Mouse (Mus musculus) kidney, embryonic 16.5 days (tissue): ENCODE measurements at regions not wholly inside any gene's neighbourhood (a gene's known extent, or its start where the extent isn't known, plus 50 kb on each side); places are given as distances from the start of the nearest gene placed in this dataset.

ENCODE experiments used
- ATAC-seq: fragments of 200-750 bp; cut with Nextera tagmentation; 2 replicates; pipeline ENCODE4 v1.8.0; 2017; ENCODE audit warnings: moderate TSS enrichment; ENCODE audit not compliant: low FRiP score, low TSS enrichment
- H3K27ac ChIP-seq: fragments of 300-500 bp; sonication (generic); 2 replicates; pipeline ENCODE4 v1.5.1; 2014; ENCODE audit warnings: low read length
- H3K27me3 ChIP-seq: fragments of 300-500 bp; sonication (generic); 2 replicates; pipeline ENCODE4 v1.6.1; 2014; ENCODE audit warnings: low read length, control low read depth, mixed read lengths; ENCODE audit not compliant: insufficient read depth
- H3K36me3 ChIP-seq: fragments of 300-500 bp; sonication (generic); 2 replicates; pipeline ENCODE4 v1.6.1; 2014; ENCODE audit warnings: low read length, control low read depth, mixed read lengths; ENCODE audit not compliant: insufficient read depth
- H3K4me1 ChIP-seq: fragments of 300-500 bp; sonication (generic); 2 replicates; pipeline ENCODE4 v1.6.1; 2014; ENCODE audit warnings: low read length, control low read depth, mixed read lengths; ENCODE audit not compliant: insufficient read depth
- H3K4me2 ChIP-seq: fragments of 300-500 bp; sonication (generic); replicated peaks from 2 replicates; pipeline ENCODE4 v1.6.1; 2014; ENCODE audit warnings: low read depth, low read length
- H3K4me3 ChIP-seq: fragments of 300-500 bp; sonication (generic); 2 replicates; pipeline ENCODE4 v1.5.1; 2014; ENCODE audit warnings: mild to moderate bottlenecking, low read length
- H3K9ac ChIP-seq: fragments of 300-500 bp; sonication (generic); replicated peaks from 2 replicates; pipeline ENCODE4 v1.6.1; 2014; ENCODE audit warnings: low read length
- H3K9me3 ChIP-seq: fragments of 300-500 bp; sonication (generic); 2 replicates; pipeline ENCODE4 v1.6.1; 2016; ENCODE audit warnings: low read length, control low read depth
- WGBS: fragments of 180-500 bp; shearing (Covaris S2); extraction: QIAGEN DNeasy Blood & Tissue Kit; methylation state at CpG from one replicate; pipeline ENCODE4 v1.1.7; 2014; 5-methylcytosine and 5-hydroxymethylcytosine counted together

GRCm38 (mm10) chr10:119063209-119063699, 176.6 kb downstream of the Cand1 start:
- Histone ChIP-seq H3K27me3 (0 out of 2 replicates have a peak, but pooled peaks cover 3% of the 10 kb centered on the region), H3K9ac (no peak overlapping the region), H3K4me2 (no peak overlapping the region), H3K4me3 (no peak overlapping the region), H3K36me3 (no peaks in the 10 kb centered on the region), H3K27ac (no peak overlapping the region), H3K9me3 (no peaks in the 10 kb centered on the region), H3K4me1 (peaks cover 10% of the 10 kb centered on the region)
- ATAC-seq: no peak
- 77% methylated on average over 14 of the region's 14 CpGs for WGBS

GRCm38 (mm10) chr10:119061958-119062599, 177.8 kb downstream of the Cand1 start:
- Histone ChIP-seq H3K4me2 (no peak overlapping the region), H3K9me3 (no peaks in the 10 kb centered on the region), H3K27me3 (0 out of 2 replicates have a peak, but pooled peaks cover 3% of the 10 kb centered on the region), H3K27ac (no peak overlapping the region), H3K36me3 (no peaks in the 10 kb centered on the region), H3K4me3 (no peak overlapping the region), H3K4me1 (peaks cover 10% of the 10 kb centered on the region), H3K9ac (no peak overlapping the region)
- 64% methylated on average over 13 of the region's 13 CpGs for WGBS
- ATAC-seq: no peak

- H3K36me3 ChIP-seq: no peaks in the 10 kb centered on the region
- H3K4me1 ChIP-seq: peaks cover 11% of the 10 kb centered on the region
- no peak overlapping the region for H3K9ac ChIP-seq
- H3K4me3 ChIP-seq: no peak overlapping the region
- no peak for ATAC-seq
- H3K27me3 ChIP-seq: 0 out of 2 replicates have a peak, but pooled peaks cover 3% of the 10 kb centered on the region
- WGBS: 87% methylated on average over 8 of the region's 8 CpGs
- H3K27ac ChIP-seq: no peak overlapping the region
- no peaks in the 10 kb centered on the region for H3K9me3 ChIP-seq
- no peak overlapping the region for H3K4me2 ChIP-seq
These were observed 178.5 kb downstream of the Cand1 start for GRCm38 (mm10) chr10:119061349-119061850.

- H3K27me3 ChIP-seq: 0 out of 2 replicates have a peak, but pooled peaks cover 3% of the 10 kb centered on the region
- WGBS: 71% methylated on average over 10 of the region's 10 CpGs
- no peak for ATAC-seq
These were observed 181.3 kb downstream of the Cand1 start for GRCm38 (mm10) chr10:119058493-119059020.

DNA sequence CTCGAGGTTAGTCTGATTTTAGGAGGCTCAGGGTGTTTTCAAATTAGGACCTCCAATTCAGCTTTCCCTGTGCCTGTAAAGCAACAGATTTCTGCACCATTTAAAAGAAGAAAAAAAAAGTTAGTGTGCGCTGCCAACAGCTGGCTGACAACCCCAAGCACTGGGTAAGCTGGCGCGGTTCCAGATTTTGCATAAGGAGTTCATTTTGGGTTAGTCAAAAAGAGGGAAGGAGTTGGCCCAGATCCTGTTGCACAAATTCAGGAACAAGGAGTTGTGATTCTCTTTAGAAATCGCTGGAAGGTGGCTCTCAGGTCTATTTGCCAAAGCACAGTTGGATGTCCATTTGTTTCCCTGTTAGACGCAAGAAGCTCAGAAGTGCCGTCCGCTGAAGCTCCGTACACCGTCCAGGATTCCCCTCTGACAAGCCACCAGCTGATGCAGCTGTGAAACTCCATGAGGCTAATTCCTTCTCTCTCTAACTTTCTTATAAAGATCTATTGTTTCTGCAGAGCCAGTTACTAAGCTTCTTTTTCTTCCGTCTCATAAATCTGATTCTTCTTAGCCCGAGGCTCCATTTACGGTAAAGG, 184.6 kb downstream of the Cand1 start:
- no peak for ATAC-seq
- Histone ChIP-seq H3K4me1 (peaks cover 23% of the 10 kb centered on the region), H3K4me3 (no peak overlapping the region), H3K27me3 (0 out of 2 replicates have a peak, but pooled peaks cover 3% of the 10 kb centered on the region), H3K9ac (no peak overlapping the region), H3K36me3 (no peaks in the 10 kb centered on the region), H3K27ac (peak overlapping the region; percentile 27), H3K4me2 (no peak overlapping the region), H3K9me3 (no peaks in the 10 kb centered on the region)
- 55% methylated on average over 13 of the region's 13 CpGs for WGBS

More at GRCm38 (mm10) chr10:119058493-119059020, 181.3 kb downstream of the Cand1 start:
- Histone ChIP-seq H3K9me3 (no peaks in the 10 kb centered on the region), H3K9ac (no peak overlapping the region), H3K4me3 (no peak overlapping the region), H3K4me2 (no peak overlapping the region), H3K36me3 (no peaks in the 10 kb centered on the region), H3K27ac (no peak overlapping the region), H3K4me1 (peaks cover 10% of the 10 kb centered on the region; the same call in 1 of the 2 replicates)

DNA sequence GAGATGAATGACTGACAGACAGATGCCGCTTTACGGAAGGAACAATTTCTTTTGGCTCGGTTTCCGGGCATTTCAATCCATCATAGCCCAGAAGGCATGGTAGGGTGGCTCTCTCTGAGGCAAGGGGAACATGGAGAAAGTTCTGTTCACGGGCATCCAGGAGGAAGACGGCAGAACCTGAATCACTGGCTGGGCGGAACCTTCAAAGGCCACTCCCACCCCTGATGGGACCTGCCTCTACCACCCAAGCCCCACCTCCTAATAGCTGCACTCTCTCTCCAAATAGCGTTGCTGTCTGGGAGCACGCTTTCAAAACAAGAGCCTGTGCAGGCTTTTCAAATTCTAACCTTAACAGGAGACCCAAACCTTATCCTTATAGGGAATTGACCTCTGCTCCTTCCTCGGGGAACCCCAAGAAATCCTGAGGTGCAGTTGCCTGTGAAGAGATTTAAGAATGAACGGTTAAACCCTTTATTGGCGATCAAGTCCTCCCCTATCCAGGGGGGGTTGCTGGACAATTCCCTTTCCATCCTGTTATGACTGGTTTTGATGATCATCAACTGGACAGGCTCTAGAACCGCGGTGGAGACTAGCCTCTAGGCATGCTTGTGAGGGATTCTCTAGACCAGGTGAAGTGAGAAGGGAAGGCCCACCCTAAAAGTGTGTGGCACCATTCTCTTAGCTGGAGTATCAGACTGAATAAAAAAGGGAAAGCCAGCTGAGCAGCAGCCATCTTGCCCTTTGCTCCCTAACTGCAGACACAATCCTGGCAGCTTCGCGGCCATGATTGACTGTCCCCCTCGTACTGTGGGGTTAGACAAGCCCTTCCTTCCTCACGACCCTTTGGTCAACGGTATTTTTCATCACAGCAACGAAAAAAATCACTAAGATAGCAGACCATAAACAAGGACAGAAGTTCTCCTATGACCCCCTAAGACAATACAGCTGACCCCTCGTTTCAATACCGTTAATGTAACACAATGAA, 184.5 kb upstream of the Dyrk2 start:
- 0 out of 2 replicates have a peak, but pooled peaks cover 1% of the 10 kb centered on the region for H3K27me3 ChIP-seq
- H3K36me3 ChIP-seq: no peaks in the 10 kb centered on the region
- H3K4me2 ChIP-seq: no peak overlapping the region
- no peak overlapping the region for H3K27ac ChIP-seq
- H3K4me3 ChIP-seq: no peak overlapping the region
- WGBS: 70% methylated on average over 22 of the region's 22 CpGs
- H3K9me3 ChIP-seq: no peaks in the 10 kb centered on the region
- peaks cover 23% of the 10 kb centered on the region for H3K4me1 ChIP-seq
- no peak overlapping the region for H3K9ac ChIP-seq
- peak; percentile 13; the same call in 1 of the 2 replicates for ATAC-seq

DNA sequence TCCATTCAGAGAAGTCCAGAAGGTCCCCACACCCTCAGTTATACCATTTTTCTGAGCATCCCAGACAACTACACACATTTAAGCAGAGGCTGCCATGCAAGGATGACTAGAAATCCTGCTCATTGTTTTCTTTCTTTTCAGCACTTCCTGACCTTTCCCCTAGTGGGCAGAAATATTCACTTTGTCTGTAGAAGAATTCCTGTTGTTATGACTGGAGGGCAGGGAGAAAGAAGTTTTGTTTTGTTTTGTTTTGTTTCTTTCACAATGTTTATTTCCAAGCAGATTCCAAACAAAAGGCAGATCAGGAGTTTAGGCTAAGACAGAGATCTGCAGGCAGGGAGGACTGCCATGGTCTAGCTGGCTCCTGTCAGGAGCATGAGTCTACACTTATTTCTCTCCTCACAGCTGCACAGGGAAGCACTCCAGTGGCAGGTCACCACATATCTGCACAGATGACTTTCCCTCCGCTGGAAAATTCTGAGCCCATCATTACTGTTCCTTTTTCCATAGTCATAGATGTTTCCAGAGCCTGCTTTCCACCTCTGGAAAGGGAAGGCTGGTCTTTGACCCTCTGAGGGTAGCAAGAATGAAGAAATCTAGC, 182.5 kb upstream of the Dyrk2 start:
- Histone ChIP-seq H3K4me2 (no peak overlapping the region), H3K27ac (no peak overlapping the region), H3K9ac (no peak overlapping the region), H3K4me1 (peaks cover 23% of the 10 kb centered on the region), H3K36me3 (no peaks in the 10 kb centered on the region), H3K4me3 (no peak overlapping the region), H3K27me3 (no peaks in the 10 kb centered on the region), H3K9me3 (no peaks in the 10 kb centered on the region)
- 63% methylated on average over 1 of the region's 1 CpGs for WGBS
- no peak for ATAC-seq

GRCm38 (mm10) chr10:119051598-119051997, 181.6 kb upstream of the Dyrk2 start:
- peaks cover 23% of the 10 kb centered on the region for H3K4me1 ChIP-seq
- no peak overlapping the region for H3K4me2 ChIP-seq
- ATAC-seq: no peak
- peak overlapping the region; percentile 41 for H3K27ac ChIP-seq
- 41% methylated on average over 2 of the region's 2 CpGs for WGBS
- no peaks in the 10 kb centered on the region for H3K27me3 ChIP-seq
- no peak overlapping the region for H3K4me3 ChIP-seq
- no peaks in the 10 kb centered on the region for H3K36me3 ChIP-seq
- no peak overlapping the region; the same call in 1 of the 2 replicates for H3K9ac ChIP-seq
- no peaks in the 10 kb centered on the region for H3K9me3 ChIP-seq
